18 mouse cellular contexts compared by ENCODE assay signal in genomic region chr13:108064331-108064730, GRCm38 (mm10). TPM values are rescaled to one million over a fixed set of nuclear protein-coding genes. Genes with fewer than 3 reads are reported as not detected.
A peak's percentile ranks its signal among the peaks of the same experiment; 100 is the strongest.
DNase-seq lines count a peak whose midpoint lies in the region; ATAC-seq and TF ChIP-seq lines count a peak whose summit lies in the region.
"Had no signal": no experiment of that assay in that cellular context is flagged by ENCODE, and none has a peak within 500 bp of the region (broad histone marks: within the 10 kb centered on the region; RNA-seq: fewer than 3 reads in every experiment).

No protein-coding gene starts in this region.

- DNase-seq in midbrain, embryonic 11.5 days (ENCODE audit: low spot score, missing footprints), result peak; percentile 90
- DNase-seq in midbrain, postnatal 0 days (ENCODE audit: low spot score), result no peak
- DNase-seq in midbrain, embryonic 14.5 days, result peak; percentile 44
- no peak for DNase-seq in layer of hippocampus, postnatal 10 days (ENCODE audit: low spot score in 2 of 2)
- DNase-seq: adrenal gland, adult 2 months; cerebellum, adult 11-12 months; cerebellum, postnatal 14 days; gastrocnemius, postnatal 36 days; heart, postnatal 36 days; kidney, adult 18-20 months; lung, postnatal 4 days; retina, postnatal 1 day; right cerebral cortex, postnatal 25 days; spleen, adult 18-20 months had no signal

- peak; percentile 39; the same call in 1 of the 2 replicates for ATAC-seq in forebrain, embryonic 16.5 days
- no peak for ATAC-seq in forebrain, embryonic 15.5 days (replicated peaks)
- ATAC-seq in midbrain, embryonic 11.5 days (ENCODE audit: low FRiP score), result peak; percentile 79
- no peak for ATAC-seq in midbrain, postnatal 0 days (ENCODE audit: low FRiP score)
- ATAC-seq in hindbrain, embryonic 13.5 days (ENCODE audit: low FRiP score), result peak; percentile 57; the same call in 1 of the 2 replicates
- no peak for ATAC-seq in midbrain, embryonic 14.5 days (ENCODE audit: low FRiP score, low TSS enrichment)
- ATAC-seq: inflammation-experienced regulatory T-cells, adult 6 months had no signal

- no peak overlapping the region for H3K4me3 ChIP-seq in forebrain, embryonic 16.5 days (replicated peaks; ENCODE audit: low read length)
- H3K4me3 ChIP-seq in forebrain, embryonic 15.5 days, result no peak overlapping the region
- H3K4me3 ChIP-seq in midbrain, embryonic 11.5 days (ENCODE audit: low read depth, low read length), result no peak overlapping the region
- H3K4me3 ChIP-seq in midbrain, postnatal 0 days (ENCODE audit: low read depth, low read length), result no peak overlapping the region
- H3K4me3 ChIP-seq in hindbrain, embryonic 13.5 days, result no peak overlapping the region
- H3K4me3 ChIP-seq in midbrain, embryonic 14.5 days (replicated peaks; ENCODE audit: low read depth, low read length), result no peak overlapping the region

- no peaks in the 10 kb centered on the region for H3K36me3 ChIP-seq in forebrain, embryonic 16.5 days (ENCODE audit: control insufficient read depth, insufficient read depth)
- H3K36me3 ChIP-seq in forebrain, embryonic 15.5 days, result no peaks in the 10 kb centered on the region
- H3K36me3 ChIP-seq in midbrain, embryonic 11.5 days (ENCODE audit: control insufficient read depth, insufficient read depth, low read length), result no peaks in the 10 kb centered on the region
- H3K36me3 ChIP-seq in midbrain, postnatal 0 days (ENCODE audit: insufficient read depth, low read length), result no peaks in the 10 kb centered on the region
- no peaks in the 10 kb centered on the region for H3K36me3 ChIP-seq in hindbrain, embryonic 13.5 days
- no peaks in the 10 kb centered on the region for H3K36me3 ChIP-seq in midbrain, embryonic 14.5 days (ENCODE audit: control insufficient read depth, insufficient read depth, low read length)

- no peaks in the 10 kb centered on the region for H3K27me3 ChIP-seq in forebrain, embryonic 16.5 days (replicated peaks; ENCODE audit: control insufficient read depth, insufficient read depth, low read length)
- H3K27me3 ChIP-seq in forebrain, embryonic 15.5 days, result no peaks in the 10 kb centered on the region
- no peaks in the 10 kb centered on the region for H3K27me3 ChIP-seq in midbrain, embryonic 11.5 days (ENCODE audit: control insufficient read depth, insufficient read depth, low read length)
- H3K27me3 ChIP-seq in midbrain, postnatal 0 days (ENCODE audit: insufficient read depth, low read length), result no peaks in the 10 kb centered on the region
- no peaks in the 10 kb centered on the region for H3K27me3 ChIP-seq in hindbrain, embryonic 13.5 days
- H3K27me3 ChIP-seq in midbrain, embryonic 14.5 days (ENCODE audit: control insufficient read depth, insufficient read depth, low read length), result no peaks in the 10 kb centered on the region

- TF ChIP-seq CTCF in midbrain, postnatal 0 days (IDR thresholded peaks at IDR 0.05), result no peak

- no peak overlapping the region for H3K4me2 ChIP-seq in forebrain, embryonic 16.5 days (ENCODE audit: low read length)
- no peak overlapping the region for H3K4me2 ChIP-seq in forebrain, embryonic 15.5 days (replicated peaks)
- no peak overlapping the region; the same call in 1 of the 2 replicates for H3K4me2 ChIP-seq in midbrain, embryonic 11.5 days
- H3K4me2 ChIP-seq in midbrain, postnatal 0 days (ENCODE audit: low read depth, low read length, poor library complexity, severe bottlenecking), result no peak overlapping the region
- H3K4me2 ChIP-seq in hindbrain, embryonic 13.5 days, result no peak overlapping the region
- H3K4me2 ChIP-seq in midbrain, embryonic 14.5 days (ENCODE audit: low read length), result no peak overlapping the region

- WGBS in forebrain, embryonic 16.5 days, result 24% methylated on average over 6 of the region's 6 CpGs
- WGBS in forebrain, embryonic 15.5 days, result 21% methylated on average over 6 of the region's 6 CpGs
- WGBS in midbrain, embryonic 11.5 days, result 22% methylated on average over 6 of the region's 6 CpGs
- WGBS in midbrain, postnatal 0 days, result 27% methylated on average over 6 of the region's 6 CpGs
- WGBS in hindbrain, embryonic 13.5 days, result 23% methylated on average over 6 of the region's 6 CpGs
- WGBS in midbrain, embryonic 14.5 days, result 11% methylated on average over 6 of the region's 6 CpGs

- no peak overlapping the region for H3K9ac ChIP-seq in forebrain, embryonic 16.5 days (replicated peaks; ENCODE audit: low read depth, low read length)
- H3K9ac ChIP-seq in forebrain, embryonic 15.5 days (replicated peaks), result no peak overlapping the region
- H3K9ac ChIP-seq in midbrain, embryonic 11.5 days (ENCODE audit: low read length), result no peak overlapping the region
- no peak overlapping the region for H3K9ac ChIP-seq in midbrain, postnatal 0 days (replicated peaks; ENCODE audit: low read length, poor library complexity, severe bottlenecking)
- H3K9ac ChIP-seq in hindbrain, embryonic 13.5 days, result no peak overlapping the region
- H3K9ac ChIP-seq in midbrain, embryonic 14.5 days (replicated peaks; ENCODE audit: low read length), result no peak overlapping the region

- H3K4me1 ChIP-seq in forebrain, embryonic 16.5 days (replicated peaks; ENCODE audit: control insufficient read depth, insufficient read depth, low read length), result peaks cover 13% of the 10 kb centered on the region
- peaks cover 15% of the 10 kb centered on the region for H3K4me1 ChIP-seq in forebrain, embryonic 15.5 days
- peaks cover 40% of the 10 kb centered on the region for H3K4me1 ChIP-seq in midbrain, embryonic 11.5 days (ENCODE audit: control insufficient read depth, insufficient read depth, low read length)
- H3K4me1 ChIP-seq in midbrain, postnatal 0 days (ENCODE audit: insufficient read depth, low read length), result no peaks in the 10 kb centered on the region
- peaks cover 19% of the 10 kb centered on the region for H3K4me1 ChIP-seq in hindbrain, embryonic 13.5 days (replicated peaks)
- H3K4me1 ChIP-seq in midbrain, embryonic 14.5 days (ENCODE audit: control insufficient read depth, insufficient read depth, low read length), result peaks cover 22% of the 10 kb centered on the region

- no peak overlapping the region for H3K27ac ChIP-seq in forebrain, embryonic 16.5 days (ENCODE audit: low read length)
- no peak overlapping the region for H3K27ac ChIP-seq in forebrain, embryonic 15.5 days (replicated peaks)
- H3K27ac ChIP-seq in midbrain, embryonic 11.5 days (ENCODE audit: low read depth, low read length), result peak overlapping the region; percentile 40; the same call in 1 of the 2 replicates
- H3K27ac ChIP-seq in midbrain, postnatal 0 days (ENCODE audit: low read depth, low read length), result no peak overlapping the region
- H3K27ac ChIP-seq in hindbrain, embryonic 13.5 days, result no peak overlapping the region
- H3K27ac ChIP-seq in midbrain, embryonic 14.5 days (replicated peaks; ENCODE audit: low read depth, low read length), result no peak overlapping the region

- no peaks in the 10 kb centered on the region for H3K9me3 ChIP-seq in forebrain, embryonic 16.5 days (ENCODE audit: control insufficient read depth, low read length)
- no peaks in the 10 kb centered on the region for H3K9me3 ChIP-seq in forebrain, embryonic 15.5 days
- H3K9me3 ChIP-seq in midbrain, embryonic 11.5 days (ENCODE audit: control insufficient read depth, low read length), result no peaks in the 10 kb centered on the region
- no peaks in the 10 kb centered on the region for H3K9me3 ChIP-seq in midbrain, postnatal 0 days (ENCODE audit: low read length)
- H3K9me3 ChIP-seq in hindbrain, embryonic 13.5 days, result no peaks in the 10 kb centered on the region
- no peaks in the 10 kb centered on the region for H3K9me3 ChIP-seq in midbrain, embryonic 14.5 days (ENCODE audit: control insufficient read depth, low read length)

RNA-seq across cellular contexts. Expression of gene Smim15, which starts 20.1 kb away (rescaled TPM):
- polyA plus RNA-seq in forebrain, embryonic 16.5 days (2015; fragmentation: Nextera tagmentation; extraction: Ambion mirVana), result 46.7 and 55.1 TPM in 2 replicates
- 43.9 and 47.7 TPM in 2 replicates for polyA plus RNA-seq in forebrain, embryonic 15.5 days (2015; fragmentation: Nextera tagmentation; extraction: Ambion mirVana)
- 72.9 and 76.9 TPM in 2 replicates for polyA plus RNA-seq in midbrain, embryonic 11.5 days (2014; fragmentation: Nextera tagmentation; extraction: Ambion mirVana)
- 24.0 and 28.8 TPM in 2 replicates for total RNA-seq in midbrain, postnatal 0 days (2014; rRNA removed)
- 29.5 and 30.5 TPM in 2 replicates for polyA plus RNA-seq in midbrain, postnatal 0 days (2015; fragmentation: Nextera tagmentation; extraction: Ambion mirVana)
- polyA plus RNA-seq in hindbrain, embryonic 13.5 days (2015; fragmentation: Nextera tagmentation; extraction: Ambion mirVana), result 37.5 and 42.9 TPM in 2 replicates
- 34.4 and 37.9 TPM in 2 replicates for polyA plus RNA-seq in midbrain, embryonic 14.5 days (2014; fragmentation: Nextera tagmentation; extraction: Ambion mirVana)
- total RNA-seq in layer of hippocampus, postnatal 10 days (2021), result 10 to 100 TPM; 41.5 to 50.8 TPM

Comparison
In these comparisons a context has a peak if more than half of its experiments do, and no peak if none do; other contexts are left out.
1. ATAC-seq: peak in forebrain, embryonic 16.5 days (single experiment), midbrain, embryonic 11.5 days (single experiment) and hindbrain, embryonic 13.5 days (single experiment); none in forebrain, embryonic 15.5 days (single experiment), midbrain, postnatal 0 days (single experiment) and midbrain, embryonic 14.5 days (single experiment).
2. DNase-seq: peak in midbrain, embryonic 11.5 days (single experiment) and midbrain, embryonic 14.5 days (single experiment); none in midbrain, postnatal 0 days (single experiment) and layer of hippocampus, postnatal 10 days (0 of 2).